Mouse (Mus musculus): ENCODE data around the gene Kat7. TPM values are rescaled to one million over a fixed set of nuclear protein-coding genes. Genes with fewer than 3 reads are reported as not detected.

Kat7 gene
- polyA plus RNA-seq, 1 experiment = not detected

DNA sequence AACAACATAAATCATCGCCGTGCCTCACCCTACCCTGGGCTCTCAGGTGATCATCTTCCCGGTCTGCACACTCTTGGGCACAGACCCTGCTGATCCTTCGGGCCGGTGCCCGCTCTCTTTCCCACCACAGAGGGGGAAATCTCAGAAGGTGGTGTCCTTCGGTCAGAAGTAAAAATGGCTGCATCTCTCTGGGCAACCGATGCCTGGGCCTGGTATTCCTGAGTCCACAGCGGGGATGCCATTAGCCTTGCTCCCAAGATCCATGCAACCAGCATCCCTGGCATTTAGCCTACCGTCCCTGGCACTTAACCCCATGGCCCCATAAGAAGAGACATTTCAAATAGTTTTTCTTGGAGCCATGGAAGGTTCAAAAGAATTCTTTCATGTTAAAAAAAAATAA, 14.1 kb upstream of the Kat7 start:
- 87% methylated on average over 10 of the region's 10 CpGs for WGBS
- H3K4me3 ChIP-seq (ENCODE audit: insufficient read depth, low read depth, low read length) = no peak overlapping the region
- no peak overlapping the region for H3K27ac ChIP-seq (ENCODE audit: insufficient read depth, low read depth, low read length)
- TF ChIP-seq CTCF (IDR thresholded peaks at IDR 0.05; ENCODE audit: insufficient read depth, low read depth, low read length) = no peak
- no peak for TF ChIP-seq POLR2A (IDR thresholded peaks at IDR 0.05; ENCODE audit: insufficient read depth, low read depth, low read length)
- peaks cover 3% of the 10 kb centered on the region for H3K4me1 ChIP-seq (ENCODE audit: control insufficient read depth, insufficient read depth, low read length)

DNA sequence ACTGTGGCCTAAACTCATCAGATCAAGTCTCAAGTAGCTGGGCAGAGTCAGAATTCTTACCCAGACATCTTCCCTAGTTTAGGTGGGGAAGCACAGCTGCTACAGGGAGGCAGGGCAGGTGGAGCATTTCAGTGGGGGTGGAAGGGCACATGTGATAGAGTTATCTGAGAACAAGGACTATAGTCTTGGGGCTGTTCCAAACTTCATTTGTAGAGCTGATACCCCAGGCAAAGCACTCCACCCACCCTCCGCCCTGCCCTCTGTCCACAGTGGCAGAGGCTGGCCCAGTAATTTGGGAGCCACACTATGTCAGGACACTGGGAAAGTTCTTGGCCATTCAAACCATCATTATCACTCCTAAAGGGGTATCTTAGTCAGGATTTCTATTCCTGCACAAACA, 10.0 kb upstream of the Kat7 start:
- WGBS = 90% methylated on average over 1 of the region's 1 CpGs
- no peak for TF ChIP-seq POLR2A (IDR thresholded peaks at IDR 0.05; ENCODE audit: insufficient read depth, low read depth, low read length)
- no peak for TF ChIP-seq CTCF (IDR thresholded peaks at IDR 0.05; ENCODE audit: insufficient read depth, low read depth, low read length)
- Histone ChIP-seq H3K4me3 (ENCODE audit: insufficient read depth, low read depth, low read length) (no peak overlapping the region), H3K27ac (ENCODE audit: insufficient read depth, low read depth, low read length) (no peak overlapping the region), H3K4me1 (ENCODE audit: control insufficient read depth, insufficient read depth, low read length) (peaks cover 8% of the 10 kb centered on the region)

DNA sequence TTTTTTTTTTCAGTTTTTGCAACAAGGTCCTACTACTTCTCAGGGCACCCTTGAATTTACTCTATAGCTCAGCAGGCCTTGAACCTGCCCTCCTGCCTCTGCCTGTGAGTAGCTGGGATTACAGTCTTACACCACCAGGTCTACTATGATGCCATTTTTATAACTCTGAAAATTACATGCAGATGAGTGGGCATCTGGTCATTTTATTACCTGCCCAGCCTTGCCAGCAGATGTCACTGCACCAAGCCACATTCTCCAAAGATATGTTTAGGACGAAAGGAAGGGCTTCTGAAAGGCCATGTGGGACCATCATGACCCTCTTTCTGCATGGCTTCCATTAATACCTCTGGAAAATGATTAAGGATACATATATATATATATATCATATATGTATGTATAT, 9.5 kb upstream of the Kat7 start:
- TF ChIP-seq CTCF (IDR thresholded peaks at IDR 0.05; ENCODE audit: insufficient read depth, low read depth, low read length) = no peak
- no peak for TF ChIP-seq POLR2A (IDR thresholded peaks at IDR 0.05; ENCODE audit: insufficient read depth, low read depth, low read length)
- H3K4me3 ChIP-seq (ENCODE audit: insufficient read depth, low read depth, low read length) = no peak overlapping the region
- WGBS = 67% methylated on average over 1 of the region's 1 CpGs
- no peak overlapping the region for H3K27ac ChIP-seq (ENCODE audit: insufficient read depth, low read depth, low read length)
- peaks cover 8% of the 10 kb centered on the region for H3K4me1 ChIP-seq (ENCODE audit: control insufficient read depth, insufficient read depth, low read length)

DNA sequence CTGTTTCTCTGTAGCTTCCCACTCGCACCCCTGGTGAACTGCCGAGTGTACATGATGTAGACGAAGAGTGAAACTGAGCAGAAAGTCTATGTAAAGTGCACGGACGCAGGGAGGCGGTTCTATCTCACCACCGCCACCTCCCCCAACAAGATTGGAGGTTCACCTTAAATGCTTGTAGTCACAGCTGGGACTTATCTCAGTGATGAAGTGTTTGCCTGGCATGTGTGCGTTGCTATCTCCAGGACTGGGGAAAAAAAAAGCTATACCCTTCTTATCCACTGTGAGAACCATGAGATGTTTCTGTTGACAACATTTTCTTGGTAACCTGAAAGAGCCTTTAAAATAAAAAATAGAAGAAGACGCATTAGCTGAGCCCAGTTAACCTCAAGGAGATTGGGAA, 8.1 kb upstream of the Kat7 start:
- peaks cover 8% of the 10 kb centered on the region for H3K4me1 ChIP-seq (ENCODE audit: control insufficient read depth, insufficient read depth, low read length)
- TF ChIP-seq POLR2A (IDR thresholded peaks at IDR 0.05; ENCODE audit: insufficient read depth, low read depth, low read length) = no peak
- TF ChIP-seq CTCF (IDR thresholded peaks at IDR 0.05; ENCODE audit: insufficient read depth, low read depth, low read length) = no peak
- H3K27ac ChIP-seq (ENCODE audit: insufficient read depth, low read depth, low read length) = no peak overlapping the region
- H3K4me3 ChIP-seq (ENCODE audit: insufficient read depth, low read depth, low read length) = no peak overlapping the region
- 85% methylated on average over 9 of the region's 9 CpGs for WGBS

DNA sequence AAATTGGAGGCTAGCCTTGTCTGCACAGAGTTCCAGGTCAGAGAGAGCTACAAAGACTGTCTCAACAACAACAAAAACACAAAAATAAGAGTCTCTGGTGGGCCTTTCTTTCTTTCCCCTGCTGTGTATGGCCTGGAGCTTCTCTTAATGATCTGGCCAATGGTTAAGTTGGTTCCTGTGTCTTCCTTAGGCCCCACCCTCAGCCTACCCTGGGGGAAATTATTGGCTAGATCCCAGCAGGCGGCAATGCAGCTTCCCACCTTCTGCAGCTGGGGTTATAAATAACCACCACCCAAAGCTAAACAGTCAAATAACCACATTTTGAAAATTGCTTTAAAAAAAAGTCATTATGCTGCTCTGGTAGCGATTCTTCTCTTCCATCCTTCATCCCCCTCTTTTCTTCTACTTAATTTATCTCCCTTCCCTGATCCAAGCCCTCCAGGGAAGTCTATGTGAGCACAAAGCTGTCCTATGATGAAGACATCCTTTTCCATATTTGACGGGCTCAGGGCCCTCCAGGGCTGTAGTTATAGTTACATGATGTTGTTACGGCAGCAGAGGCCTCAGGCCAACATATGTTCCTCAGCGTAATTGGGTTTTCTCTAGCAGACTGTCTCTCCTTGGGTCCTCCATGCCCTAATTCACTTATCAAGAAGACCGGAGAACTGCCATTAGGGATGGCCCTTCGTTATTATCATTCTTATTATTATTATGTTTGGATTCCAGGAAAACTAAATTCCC, 5.3 kb upstream of the Kat7 start:
- TF ChIP-seq POLR2A (IDR thresholded peaks at IDR 0.05; ENCODE audit: insufficient read depth, low read depth, low read length) (no peak), CTCF (IDR thresholded peaks at IDR 0.05; ENCODE audit: insufficient read depth, low read depth, low read length) (no peak)
- Histone ChIP-seq H3K4me3 (ENCODE audit: insufficient read depth, low read depth, low read length) (no peak overlapping the region), H3K4me1 (ENCODE audit: control insufficient read depth, insufficient read depth, low read length) (peaks cover 11% of the 10 kb centered on the region), H3K27ac (ENCODE audit: insufficient read depth, low read depth, low read length) (peak overlapping the region; percentile 90)
- 46% methylated on average over 7 of the region's 7 CpGs for WGBS

DNA sequence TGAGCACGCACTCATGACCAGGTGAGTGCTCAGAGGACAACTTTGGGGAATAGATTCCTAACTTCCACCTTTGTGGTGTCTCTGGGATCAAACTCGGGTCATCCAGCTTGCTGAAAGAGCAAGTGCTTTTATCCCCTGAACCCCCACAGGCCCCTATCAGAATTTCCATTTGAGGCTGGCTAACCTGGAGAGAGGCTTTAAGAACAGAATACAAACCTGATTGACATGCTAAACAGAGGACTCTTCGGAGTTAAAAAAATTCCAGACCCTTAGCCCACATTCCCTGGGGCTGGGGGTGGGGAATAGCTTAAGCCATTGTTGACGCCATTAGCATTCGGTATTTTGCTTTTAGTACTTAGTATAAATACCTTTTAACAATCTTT, 1.4 kb upstream of the Kat7 start:
- Histone ChIP-seq H3K4me3 (ENCODE audit: insufficient read depth, low read depth, low read length) (no peak overlapping the region), H3K4me1 (ENCODE audit: control insufficient read depth, insufficient read depth, low read length) (peaks cover 9% of the 10 kb centered on the region; the same call in 1 of the 2 replicates), H3K27ac (ENCODE audit: insufficient read depth, low read depth, low read length) (no peak overlapping the region)
- WGBS = 21% methylated on average over 5 of the region's 5 CpGs
- TF ChIP-seq POLR2A (IDR thresholded peaks at IDR 0.05; ENCODE audit: insufficient read depth, low read depth, low read length) (no peak), CTCF (IDR thresholded peaks at IDR 0.05; ENCODE audit: insufficient read depth, low read depth, low read length) (no peak)

DNA sequence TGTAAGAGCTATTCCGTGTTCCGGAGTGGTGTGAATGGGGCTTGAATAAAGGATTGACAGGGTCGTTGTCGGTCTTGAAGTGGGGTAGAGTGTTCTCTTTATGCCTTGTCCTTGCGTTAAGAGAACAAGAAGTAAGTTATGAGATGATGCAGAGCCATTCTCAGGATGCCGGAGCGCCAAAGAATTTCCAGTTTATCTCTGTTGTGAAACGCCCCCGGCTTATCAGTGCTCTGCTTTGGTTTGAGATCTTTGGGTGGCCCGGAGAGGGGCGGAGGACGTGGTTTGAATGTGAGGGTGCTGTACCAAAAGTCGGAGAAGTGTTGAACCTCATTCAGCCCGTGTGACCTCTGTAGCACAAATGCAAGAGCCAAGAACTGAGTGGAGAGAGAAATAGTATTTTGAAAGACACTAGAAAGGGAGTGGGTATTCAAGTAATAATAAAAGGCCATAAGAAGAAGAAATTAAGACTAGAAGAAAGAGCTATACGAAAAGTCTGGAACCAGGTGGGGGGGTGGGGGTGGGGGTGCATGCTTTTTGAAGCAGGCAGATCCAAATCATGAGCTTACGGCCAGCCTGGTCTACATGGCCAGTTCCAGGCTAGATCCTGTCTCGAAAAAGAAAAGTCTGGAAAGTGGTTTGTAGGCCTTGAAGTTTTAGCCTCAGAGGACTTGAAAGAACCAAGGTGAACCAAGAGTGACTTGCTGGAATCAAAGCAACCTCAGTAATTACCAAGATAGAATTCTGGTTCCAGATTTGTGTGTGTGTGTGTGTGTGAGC, 790 bp upstream of the Kat7 start:
- no peak for TF ChIP-seq POLR2A (IDR thresholded peaks at IDR 0.05; ENCODE audit: insufficient read depth, low read depth, low read length)
- no peak for TF ChIP-seq CTCF (IDR thresholded peaks at IDR 0.05; ENCODE audit: insufficient read depth, low read depth, low read length)
- Histone ChIP-seq H3K27ac (ENCODE audit: insufficient read depth, low read depth, low read length) (peak overlapping the region; percentile 78), H3K4me3 (ENCODE audit: insufficient read depth, low read depth, low read length) (peak overlapping the region; percentile 62), H3K4me1 (ENCODE audit: control insufficient read depth, insufficient read depth, low read length) (peaks cover 5% of the 10 kb centered on the region; the same call in 1 of the 2 replicates)
- WGBS = 4% methylated on average over 17 of the region's 17 CpGs

DNA sequence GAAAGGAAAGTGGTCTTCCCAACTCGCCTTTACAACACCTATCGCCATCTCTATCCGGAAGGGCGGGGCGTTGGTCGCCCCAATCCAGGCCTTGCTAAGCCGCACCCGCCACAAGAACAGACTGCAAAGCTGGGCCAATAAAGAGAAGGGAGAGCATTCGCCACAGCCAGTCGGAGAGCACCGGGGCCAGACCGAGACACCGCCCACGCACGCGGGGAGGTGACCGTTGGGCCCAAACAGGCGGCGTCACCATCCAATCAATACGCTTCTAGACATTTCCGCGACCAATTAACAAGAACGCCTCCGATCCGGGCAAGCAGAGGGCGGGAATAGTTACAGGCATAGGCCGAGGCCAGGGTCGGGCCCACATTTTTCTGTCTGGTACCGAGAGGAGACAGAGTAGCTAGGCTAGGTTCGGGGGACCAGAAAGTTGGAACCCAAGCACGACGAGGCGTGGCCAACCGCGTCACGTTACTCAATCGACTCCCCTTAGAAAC, 488 bp downstream of the Kat7 start:
- Histone ChIP-seq H3K4me1 (ENCODE audit: control insufficient read depth, insufficient read depth, low read length) (0 out of 2 replicates have a peak, but pooled peaks cover 4% of the 10 kb centered on the region), H3K27ac (ENCODE audit: insufficient read depth, low read depth, low read length) (peak overlapping the region; percentile 94), H3K4me3 (ENCODE audit: insufficient read depth, low read depth, low read length) (peak overlapping the region; percentile 79)
- TF ChIP-seq CTCF (IDR thresholded peaks at IDR 0.05; ENCODE audit: insufficient read depth, low read depth, low read length) = no peak
- TF ChIP-seq POLR2A (IDR thresholded peaks at IDR 0.05; ENCODE audit: insufficient read depth, low read depth, low read length) = peak; percentile 60
- under 1% methylated on average over 37 of the region's 37 CpGs for WGBS

DNA sequence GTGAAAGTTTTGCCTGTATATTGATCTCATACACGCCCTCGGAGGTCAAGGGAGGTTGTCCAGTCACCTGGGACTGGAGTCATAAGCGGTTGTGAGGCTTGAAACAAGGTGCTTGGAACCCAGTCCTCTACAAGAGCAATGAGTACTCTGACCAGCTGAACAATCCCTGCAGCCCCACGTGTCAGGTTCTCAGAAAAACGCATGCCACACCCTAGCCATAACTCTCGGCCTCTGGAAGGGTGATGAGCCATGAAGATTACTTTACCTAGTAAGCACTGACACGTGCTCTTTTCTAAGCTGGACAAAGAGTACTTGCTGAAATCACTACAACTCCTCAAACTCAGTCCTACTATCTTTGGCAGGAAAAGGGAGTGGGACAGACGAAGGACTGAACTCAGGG, 2.5 kb downstream of the Kat7 start:
- Histone ChIP-seq H3K4me1 (ENCODE audit: control insufficient read depth, insufficient read depth, low read length) (0 out of 2 replicates have a peak, but pooled peaks cover 4% of the 10 kb centered on the region), H3K27ac (ENCODE audit: insufficient read depth, low read depth, low read length) (no peak overlapping the region), H3K4me3 (ENCODE audit: insufficient read depth, low read depth, low read length) (no peak overlapping the region)
- TF ChIP-seq POLR2A (IDR thresholded peaks at IDR 0.05; ENCODE audit: insufficient read depth, low read depth, low read length) = no peak
- no peak for TF ChIP-seq CTCF (IDR thresholded peaks at IDR 0.05; ENCODE audit: insufficient read depth, low read depth, low read length)
- WGBS = 78% methylated on average over 8 of the region's 8 CpGs
